Mouse (Mus musculus) retina, adult 2 months (tissue): ENCODE measurements around the gene Scml4.

Experiments used
- DNase-seq: peaks from one replicate; pipeline ENCODE4 v3.0.0-alpha.2; 2012; ENCODE audit warnings: low read depth, low spot score

The Scml4 gene

GRCm38 (mm10) chr10:42903054-42903453, 42.9 kb downstream of the Scml4 start:
- no peak for DNase-seq

- no peak for DNase-seq
These were observed 48.4 kb downstream of the Scml4 start for GRCm38 (mm10) chr10:42908562-42908961.

DNA sequence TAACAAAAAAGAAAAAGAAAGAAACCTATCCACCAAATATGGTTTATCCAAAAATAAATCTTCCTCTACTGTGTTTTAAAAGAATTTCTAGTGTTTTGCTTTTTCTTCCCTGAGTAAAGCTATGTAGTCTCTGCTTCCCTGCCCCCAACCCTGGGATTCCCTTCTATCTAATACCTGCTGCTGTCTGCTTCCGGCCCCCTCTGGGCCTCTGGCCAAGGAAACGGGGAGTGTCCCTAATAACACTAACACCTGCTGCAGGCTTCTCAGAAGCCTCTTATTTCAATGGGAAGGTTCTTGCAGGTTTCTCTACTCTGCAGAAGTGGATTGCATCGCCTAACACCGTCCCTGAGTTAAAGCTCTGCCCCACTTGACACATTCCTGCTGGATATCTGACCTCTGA, 50.4 kb downstream of the Scml4 start:
- DNase-seq: no peak

- no peak for DNase-seq
These were observed 51.9 kb downstream of the Scml4 start for GRCm38 (mm10) chr10:42912056-42912455.

DNA sequence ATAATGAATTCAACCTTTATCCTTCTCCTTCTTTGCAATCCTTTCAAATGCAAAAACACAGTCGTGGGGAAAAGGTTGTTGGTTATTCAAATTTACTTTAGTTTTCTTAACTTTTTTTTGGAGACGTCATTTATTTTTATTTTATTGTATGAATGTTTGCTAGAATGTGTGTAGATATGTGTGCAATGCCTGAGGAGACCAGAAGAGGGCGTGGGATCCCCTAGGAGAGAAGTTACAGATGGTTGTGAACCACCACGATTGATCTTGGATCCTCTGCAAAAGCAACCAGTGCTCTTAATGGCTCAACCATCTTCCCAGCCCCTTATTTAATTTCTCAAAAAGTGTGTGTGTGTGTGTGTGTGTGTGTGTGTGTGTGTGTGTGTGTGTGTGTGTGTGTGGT, 53.0 kb downstream of the Scml4 start:
- DNase-seq: no peak

DNA sequence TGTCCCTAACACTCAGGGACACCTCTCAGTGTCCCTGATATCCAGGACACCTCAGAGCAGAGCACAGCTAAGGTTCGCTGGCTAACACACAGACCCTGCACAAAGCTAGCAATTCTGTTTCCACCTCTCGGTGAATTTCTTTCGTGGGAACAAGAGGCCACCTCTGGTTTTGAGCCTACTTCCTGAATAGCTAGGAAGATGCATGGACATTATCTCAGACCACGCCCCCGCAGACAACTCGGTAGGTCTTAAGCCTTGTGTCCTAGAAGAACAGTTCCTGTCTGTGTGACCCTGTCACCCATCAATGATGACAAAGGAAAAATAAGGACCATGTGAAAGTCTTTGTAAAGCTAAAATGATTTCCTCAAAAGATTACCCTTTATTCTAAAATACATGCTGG, 54.0 kb downstream of the Scml4 start:
- no peak for DNase-seq

DNA sequence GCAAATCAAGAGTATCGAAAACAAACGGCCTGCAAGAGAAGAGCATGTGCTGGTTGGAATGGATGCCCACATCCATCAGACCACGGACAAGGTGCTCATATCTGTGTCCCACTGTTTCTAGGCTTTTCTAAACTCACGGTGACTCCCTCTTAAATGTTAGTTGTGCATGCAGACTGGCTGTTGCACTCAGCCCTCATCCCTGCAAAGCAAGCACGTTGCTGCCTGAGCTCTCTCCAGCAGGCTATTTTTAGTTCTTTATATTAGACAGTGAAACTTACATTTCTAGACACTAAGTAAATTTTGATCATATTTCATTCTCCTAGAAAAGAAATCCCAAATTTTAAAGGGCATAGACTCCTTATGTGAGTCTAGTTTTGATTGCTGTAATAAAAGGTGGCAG, 57.2 kb downstream of the Scml4 start:
- DNase-seq: no peak

- DNase-seq: no peak
These were observed 59.6 kb downstream of the Scml4 start for GRCm38 (mm10) chr10:42919786-42920185.

- DNase-seq: no peak
These were observed 65.1 kb downstream of the Scml4 start for GRCm38 (mm10) chr10:42925103-42925866.

DNA sequence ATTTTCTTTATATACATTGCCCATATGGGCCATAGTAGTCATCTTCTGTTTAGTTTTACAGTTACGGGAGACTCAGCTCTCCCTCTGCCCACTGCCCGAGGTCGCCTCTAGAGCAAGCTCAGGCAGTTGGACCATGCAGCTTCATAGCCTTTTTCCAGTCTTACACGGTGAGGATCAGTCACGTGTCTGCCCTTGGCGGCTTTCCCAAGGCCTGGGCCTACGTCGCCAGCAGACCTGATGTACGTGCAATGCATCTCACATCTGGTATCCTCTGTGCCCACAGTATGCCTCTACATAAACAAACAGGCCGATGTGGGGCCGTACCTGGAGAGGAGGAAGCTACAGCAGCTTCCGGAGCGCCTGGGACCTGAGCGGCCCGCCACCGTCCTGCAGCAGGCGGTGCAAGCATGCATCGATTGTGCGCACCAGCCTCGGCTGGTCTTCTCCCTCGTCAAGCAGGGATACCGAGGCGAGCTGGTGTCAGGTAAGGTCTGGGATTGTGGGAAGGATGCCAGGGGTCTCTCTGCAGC, 70.0 kb downstream of the Scml4 start:
- no peak for DNase-seq

GRCm38 (mm10) chr10:42932862-42933480, 72.8 kb downstream of the Scml4 start:
- no peak for DNase-seq

GRCm38 (mm10) chr10:42934672-42935071, 74.5 kb downstream of the Scml4 start:
- DNase-seq: no peak

DNA sequence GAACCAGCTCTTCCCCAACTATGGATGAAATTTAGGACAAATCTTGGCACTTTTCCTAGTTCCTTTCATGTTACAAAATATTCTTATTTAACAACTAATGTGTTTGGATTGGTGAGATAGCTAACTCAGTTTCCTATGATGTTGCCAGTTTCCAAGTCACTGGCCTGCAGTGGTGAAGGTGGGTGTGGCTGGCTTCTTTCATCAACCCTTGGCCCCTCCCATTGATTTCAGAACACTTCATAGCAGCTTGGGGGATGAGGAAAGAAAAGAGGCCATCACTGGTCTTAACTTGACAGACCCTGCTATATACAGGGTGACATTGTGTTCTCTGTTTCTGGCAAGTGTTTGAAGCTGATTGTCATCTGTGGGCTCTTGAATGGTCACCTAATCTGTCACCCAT, 76.0 kb downstream of the Scml4 start:
- DNase-seq: no peak

GRCm38 (mm10) chr10:42938361-42938760, 78.2 kb downstream of the Scml4 start:
- no peak for DNase-seq

DNA sequence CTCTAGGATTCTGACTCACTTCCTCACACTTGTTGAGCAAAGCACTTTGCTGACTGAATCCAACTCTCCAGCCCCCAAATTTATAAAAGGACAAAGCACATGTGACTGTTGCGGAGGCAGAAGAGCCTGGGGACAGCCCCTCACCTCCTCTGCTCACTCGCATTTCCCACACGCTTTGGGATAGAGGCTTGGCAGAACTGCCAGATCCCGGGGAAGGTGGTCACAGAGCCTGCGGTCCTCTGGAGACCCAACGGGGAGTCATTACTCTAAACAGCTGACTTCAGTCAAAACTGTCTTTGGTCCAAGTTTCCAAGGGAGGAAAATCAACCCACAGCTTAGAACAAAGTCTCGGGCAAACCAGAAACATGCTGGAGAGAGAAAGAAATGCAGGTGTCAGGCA, 79.5 kb downstream of the Scml4 start:
- DNase-seq: no peak

DNA sequence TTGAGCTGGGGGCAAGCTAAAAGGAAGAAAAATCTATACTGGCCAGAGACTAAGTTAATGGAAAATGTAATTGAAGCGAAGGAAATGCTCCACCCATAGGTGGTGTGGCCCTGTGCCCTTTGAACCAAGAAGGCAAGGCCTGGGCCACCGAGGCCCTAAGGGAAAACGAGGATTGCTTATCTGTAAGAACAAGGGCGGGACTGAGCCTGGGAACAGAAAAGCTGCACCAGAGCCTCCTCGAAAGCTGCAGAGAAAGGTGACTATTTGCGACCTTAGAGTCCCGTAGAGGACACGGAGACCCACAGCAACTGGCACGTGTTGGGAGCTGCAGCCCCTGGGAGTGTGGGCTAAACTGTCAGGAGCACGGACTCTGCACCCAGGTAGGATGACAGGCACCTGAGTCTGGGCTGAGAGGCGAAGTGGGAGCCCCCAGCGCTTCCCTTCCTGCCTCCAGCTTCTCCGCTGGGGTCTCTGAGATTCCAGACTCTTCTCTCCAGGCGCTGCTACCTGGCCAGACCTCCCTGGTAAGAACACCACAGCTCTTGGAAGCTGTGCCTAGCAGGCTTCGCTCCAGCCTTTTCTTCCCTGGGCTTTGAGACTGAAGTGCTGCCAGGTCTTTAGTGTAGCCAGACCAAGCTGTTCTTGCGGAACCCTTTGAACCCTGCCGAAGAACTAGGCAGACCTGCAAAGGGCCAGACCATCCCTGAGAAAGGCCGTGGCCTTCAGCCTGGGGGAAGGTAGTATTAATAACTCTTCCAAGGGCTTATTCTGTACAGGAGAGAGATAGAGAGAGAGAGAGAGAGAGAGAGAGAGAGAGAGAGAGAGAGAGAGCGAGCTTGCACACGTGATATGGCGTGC, 80.3 kb downstream of the Scml4 start:
- DNase-seq: no peak

- DNase-seq: no peak
These were observed 81.1 kb downstream of the Scml4 start for GRCm38 (mm10) chr10:42941278-42941677.

GRCm38 (mm10) chr10:42941697-42942221, 81.6 kb downstream of the Scml4 start:
- no peak for DNase-seq

DNA sequence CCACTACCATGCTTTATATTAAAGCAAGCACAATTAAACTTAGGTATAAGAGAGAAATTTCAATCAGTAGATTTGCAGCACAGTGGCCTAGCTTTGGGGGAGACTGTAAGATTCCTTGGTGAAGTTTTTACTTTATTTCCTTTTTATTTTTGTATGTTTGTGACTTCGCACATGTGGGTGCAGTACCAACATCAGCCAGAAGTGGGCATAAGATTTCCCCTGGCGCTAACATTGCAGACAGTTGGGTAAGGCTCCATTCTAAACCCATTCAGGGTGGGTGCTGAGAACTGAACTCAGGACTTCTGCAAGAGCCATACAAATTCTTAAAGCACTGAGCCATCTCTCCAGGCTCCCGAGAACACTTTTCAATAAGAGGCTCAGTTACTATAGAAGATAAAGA, 82.1 kb downstream of the Scml4 start:
- DNase-seq: no peak

- no peak for DNase-seq
These were observed 85.1 kb downstream of the Scml4 start for GRCm38 (mm10) chr10:42945316-42945715.

DNA sequence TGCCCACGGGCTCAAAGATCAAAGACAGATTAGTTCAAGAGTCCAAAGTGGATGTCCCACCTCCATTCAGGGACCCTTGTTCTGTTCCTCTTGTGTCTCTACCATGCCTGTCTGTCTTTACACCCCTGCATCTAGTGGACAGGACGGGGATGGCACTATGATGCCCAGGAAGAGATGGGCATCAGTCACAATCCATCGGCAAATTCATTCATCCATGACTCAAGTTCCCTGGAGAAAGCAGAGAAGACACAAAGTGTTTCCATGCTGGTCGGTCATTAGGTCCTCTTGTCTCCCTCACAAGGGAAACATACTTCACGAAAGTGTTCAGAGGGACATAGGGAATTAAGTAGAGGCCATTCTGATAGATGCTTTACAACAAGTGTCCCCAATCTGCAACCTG, 87.2 kb downstream of the Scml4 start:
- no peak for DNase-seq

DNA sequence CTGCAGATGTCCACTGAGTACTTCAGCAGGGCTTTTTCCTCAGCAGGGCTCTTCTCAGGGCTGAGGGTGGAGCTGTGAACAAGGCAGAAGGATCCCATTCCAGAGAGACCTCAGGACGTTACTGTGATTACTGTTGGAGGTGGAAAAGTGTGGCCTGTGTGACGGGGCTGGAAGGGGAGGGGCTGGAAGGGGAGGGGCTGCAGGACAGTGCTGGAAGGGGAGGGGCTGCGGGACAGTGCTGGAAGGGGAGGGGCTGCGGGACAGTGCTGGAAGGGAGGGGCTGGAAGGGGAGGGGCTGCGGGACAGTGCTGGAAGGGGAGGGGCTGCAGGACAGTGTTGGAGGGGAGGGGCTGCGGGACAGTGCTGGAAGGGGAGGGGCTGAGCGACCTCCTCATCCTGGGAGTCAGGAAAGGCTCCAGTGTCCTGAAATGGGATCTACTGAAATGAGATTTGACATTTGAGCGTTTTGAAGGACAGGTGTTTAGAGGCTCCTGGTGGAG, 90.1 kb downstream of the Scml4 start:
- no peak for DNase-seq
